Mouse (Mus musculus) retina, postnatal 7 days (tissue): ENCODE measurements around the gene Megf6.
A peak's percentile ranks its signal among the peaks of the same experiment; 100 is the strongest.

Experiments used
- DNase-seq: peaks from one replicate; pipeline ENCODE4 v3.0.0-alpha.2; 2012; ENCODE audit warnings: low read depth, low spot score

Gene Megf6

GRCm38 (mm10) chr4:154249316-154249715 is 78.8 kb downstream of the Megf6 start:
- DNase-seq = no peak

- no peak for DNase-seq
Observed at GRCm38 (mm10) chr4:154252537-154253255, 82.2 kb downstream of the Megf6 start.

DNA sequence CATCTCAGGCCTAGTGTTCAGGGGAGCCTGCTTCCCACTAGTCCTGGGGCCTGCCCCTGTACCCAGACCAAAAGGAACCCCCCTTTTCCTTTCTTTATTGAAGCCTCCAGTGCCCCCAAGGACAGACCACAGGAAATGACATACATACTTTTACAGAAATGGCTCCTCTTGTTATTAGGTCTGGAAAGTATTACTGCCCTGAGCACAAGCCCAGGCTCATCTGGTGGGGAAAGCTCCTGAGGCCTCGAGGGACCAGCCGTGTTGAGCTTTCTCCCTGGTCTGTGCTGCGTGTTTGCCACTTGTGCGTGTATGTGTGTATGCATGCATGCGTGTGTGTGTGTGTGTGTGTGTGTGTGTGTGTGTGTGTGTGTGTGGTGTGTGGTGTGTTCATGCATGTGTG is 90.2 kb downstream of the Megf6 start:
- DNase-seq = no peak

DNA sequence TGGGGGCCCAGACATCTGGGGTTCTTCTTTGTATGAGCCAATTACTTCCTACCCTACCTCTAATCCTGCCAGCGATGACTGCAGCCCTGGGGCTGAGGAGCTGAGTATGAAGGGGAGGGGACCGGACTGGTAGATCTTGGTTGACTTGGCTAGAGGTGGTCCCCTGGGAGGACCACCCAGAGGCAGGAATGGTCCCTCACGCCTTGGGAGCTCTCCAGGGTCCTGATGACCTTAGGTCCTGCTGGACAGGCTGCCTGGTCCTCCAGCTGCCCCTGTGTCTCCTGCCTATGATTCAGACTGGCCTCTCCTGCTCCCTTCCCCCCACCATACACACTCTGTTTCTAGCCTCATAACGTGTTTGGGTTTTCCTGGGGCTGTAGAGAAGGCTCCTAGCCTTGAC is 91.5 kb downstream of the Megf6 start:
- no peak for DNase-seq

DNA sequence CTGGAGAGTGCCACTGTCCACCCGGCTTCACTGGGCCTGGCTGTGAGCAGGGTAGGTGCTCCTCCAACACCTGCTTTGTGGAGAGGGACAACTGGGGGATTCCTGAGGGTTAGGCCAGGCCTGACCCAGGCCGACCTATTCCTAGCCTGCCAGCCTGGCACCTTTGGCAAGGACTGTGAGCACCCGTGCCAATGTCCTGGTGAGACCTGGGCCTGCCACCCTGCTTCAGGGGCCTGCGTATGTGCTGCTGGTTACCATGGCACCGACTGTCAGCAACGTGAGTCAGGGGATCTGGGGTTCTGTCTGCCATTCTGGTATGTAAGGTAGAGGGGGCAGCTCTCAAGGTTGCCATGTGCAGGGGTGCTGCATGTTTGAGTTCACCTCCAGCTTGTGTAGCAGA is 97.0 kb downstream of the Megf6 start:
- no peak for DNase-seq

DNA sequence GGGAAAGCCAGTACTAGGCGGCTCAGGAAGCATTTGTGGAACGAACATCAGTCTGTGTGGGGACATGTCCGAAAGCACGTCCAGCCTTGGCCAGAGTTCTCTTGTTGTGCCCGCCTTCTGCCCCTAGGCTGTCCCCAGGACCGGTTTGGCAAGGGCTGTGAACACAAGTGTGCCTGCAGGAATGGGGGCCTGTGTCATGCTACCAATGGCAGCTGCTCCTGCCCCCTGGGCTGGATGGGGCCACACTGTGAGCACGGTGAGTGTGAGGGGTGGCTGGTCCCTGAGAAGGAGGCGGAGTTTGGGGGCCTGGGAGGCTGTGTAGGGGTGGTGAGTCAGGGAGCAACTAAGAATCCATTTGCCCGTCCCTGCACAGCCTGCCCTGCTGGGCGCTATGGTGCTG is 99.0 kb downstream of the Megf6 start:
- no peak for DNase-seq

- DNase-seq = peak; percentile 62
Observed at GRCm38 (mm10) chr4:154273000-154273399, 102.5 kb downstream of the Megf6 start.

- DNase-seq = no peak
Observed at GRCm38 (mm10) chr4:154279481-154279880, 109.0 kb downstream of the Megf6 start.

- DNase-seq = no peak
Observed at GRCm38 (mm10) chr4:154283671-154284070, 113.1 kb downstream of the Megf6 start.

DNA sequence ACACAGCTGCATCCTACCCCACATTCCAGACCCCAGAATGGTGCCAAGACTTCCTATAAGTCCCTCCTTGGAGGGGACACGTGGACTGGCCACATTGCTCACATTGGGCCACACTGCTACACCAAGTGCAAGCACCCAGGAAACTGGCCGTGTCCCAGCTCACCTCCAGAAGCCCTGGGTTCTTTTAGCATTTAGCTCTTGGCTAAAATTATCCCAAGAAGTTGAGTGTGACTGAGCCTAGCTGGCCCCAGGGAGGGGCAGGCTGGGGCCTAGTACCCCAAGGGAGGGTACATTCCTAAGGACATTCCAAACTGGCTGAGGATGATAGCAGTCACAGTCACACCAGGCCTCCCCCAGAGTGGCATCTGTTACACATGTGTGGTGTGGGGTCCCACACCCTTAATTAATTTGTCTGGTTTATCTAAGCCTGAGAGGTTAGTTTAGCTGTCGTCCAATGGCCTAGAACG is 123.2 kb downstream of the Megf6 start:
- DNase-seq = no peak

- no peak for DNase-seq
Observed at GRCm38 (mm10) chr4:154294262-154294731, 123.8 kb downstream of the Megf6 start.

GRCm38 (mm10) chr4:154297761-154298160 is 127.2 kb downstream of the Megf6 start:
- DNase-seq = no peak

- no peak for DNase-seq
Observed at GRCm38 (mm10) chr4:154299541-154300271, 129.2 kb downstream of the Megf6 start.

DNA sequence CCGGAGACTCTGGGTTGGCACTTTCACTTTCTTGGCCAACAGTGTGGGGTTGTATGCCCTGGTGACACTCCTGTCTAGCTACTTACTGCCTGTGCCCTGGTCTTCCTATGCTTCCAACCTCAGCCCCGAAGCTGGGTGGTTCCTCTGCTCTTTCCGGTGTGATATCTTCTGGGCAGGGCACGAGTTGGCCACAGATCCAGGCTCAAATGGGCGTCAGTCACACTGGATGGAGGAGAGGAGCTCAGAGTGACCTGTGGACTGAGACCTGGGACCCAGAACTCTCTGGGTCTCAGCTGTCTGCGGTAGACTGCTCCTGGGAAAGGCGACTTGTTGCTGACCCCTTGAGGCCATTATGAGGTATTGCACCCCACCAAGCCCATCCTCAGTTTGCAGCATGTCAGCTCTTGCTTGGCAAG is 130.9 kb downstream of the Megf6 start, which contains the start of gene Arhgef16:
Gene Arhgef16 (minus strand): TSS at position 211 of the 416 bp plus-strand sequence.
- peak; percentile 43 for DNase-seq

- no peak for DNase-seq
Observed at GRCm38 (mm10) chr4:154309131-154309530, 138.6 kb downstream of the Megf6 start.

- DNase-seq = no peak
Observed at GRCm38 (mm10) chr4:154310576-154311262, 140.2 kb downstream of the Megf6 start.

GRCm38 (mm10) chr4:154312143-154312812 is 141.7 kb downstream of the Megf6 start:
- no peak for DNase-seq

GRCm38 (mm10) chr4:154312935-154313621 is 142.5 kb downstream of the Megf6 start:
- no peak for DNase-seq

DNA sequence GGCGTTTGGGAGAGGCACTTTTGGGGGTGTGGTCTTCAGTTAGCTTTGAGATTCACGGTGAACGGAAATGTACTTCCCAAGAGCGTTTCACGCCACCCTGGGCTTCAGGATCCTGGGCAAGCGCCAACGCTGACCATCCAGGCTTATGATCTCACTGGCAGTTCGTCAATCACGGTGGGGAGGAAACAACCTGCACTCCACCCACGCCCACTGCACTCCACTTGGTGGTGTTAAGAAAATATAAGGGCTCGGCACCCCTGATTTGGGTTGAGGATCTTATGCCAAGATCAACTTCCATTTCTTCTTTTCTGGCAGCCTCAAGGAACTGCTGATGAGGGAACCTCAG is 143.1 kb downstream of the Megf6 start:
- DNase-seq = no peak
